Mouse (Mus musculus) midbrain, embryonic 16.5 days (tissue): Measurements from ENCODE around the gene Ddi1. TPM values are rescaled to one million over a fixed set of nuclear protein-coding genes. Genes with fewer than 3 reads are reported as not detected.

Experiments used
- polyA plus RNA-seq: library from polyadenylated mRNA; unstranded; fragments of >200 nt; fragmentation: Nextera tagmentation; extraction: Ambion mirVana; gene quantifications from 2 replicates; pipeline ENCODE4 v1.2.1, GENCODE M21; 2015

The Ddi1 gene
- polyA plus RNA-seq, 1 experiment from 2014 or later, result not detected

Other genes starting within 250 kb of the Ddi1 start
- gene Pdgfd, start 101.3 kb downstream of the Ddi1 start, polyA plus RNA-seq, result 2.7 and 3.1 TPM in 2 replicates